Mouse (Mus musculus): Measurements from ENCODE around the gene Maml3.

Maml3 gene

DNA sequence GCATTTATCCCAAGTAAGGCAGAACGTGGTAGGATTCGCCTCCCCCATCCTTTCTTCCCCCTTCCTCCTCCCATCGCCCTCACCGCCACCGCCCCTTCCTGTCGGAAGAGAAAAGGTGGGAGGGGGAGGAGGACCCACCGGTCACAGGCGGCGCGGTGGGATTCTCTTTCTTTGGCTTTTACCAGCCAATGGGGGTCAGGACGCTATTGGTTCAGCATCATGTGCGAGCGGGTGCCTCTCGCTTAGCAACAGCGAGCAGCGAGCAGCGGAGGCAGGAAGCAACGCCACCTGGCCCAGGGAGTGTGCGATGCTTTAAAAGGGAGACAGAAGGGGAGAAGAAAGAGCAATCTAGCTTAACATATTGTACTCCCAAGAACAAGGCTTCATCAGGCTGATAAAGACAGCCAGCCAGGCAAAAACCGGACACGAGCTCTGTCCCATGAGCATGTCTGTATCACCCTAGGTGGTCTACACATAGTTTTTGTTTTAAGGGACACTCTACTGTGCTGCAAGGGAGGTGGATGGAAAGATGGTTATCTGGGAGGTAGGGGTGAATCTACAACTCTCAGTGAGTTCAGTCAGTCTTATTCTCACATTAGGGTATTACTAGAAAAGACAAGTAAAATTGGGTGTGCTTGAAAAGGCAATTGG lies 97.1 kb downstream of the Maml3 start:
- CTCF ChIA-PET = no interaction called here

GRCm38 (mm10) chr3:52006721-52007330 lies 98.0 kb downstream of the Maml3 start:
- CTCF ChIA-PET = interaction anchor here (0.7 kb wide), 1 partner anchor 53 kb away, joined by 5 read pairs; no protein-coding TSS in a partner anchor

DNA sequence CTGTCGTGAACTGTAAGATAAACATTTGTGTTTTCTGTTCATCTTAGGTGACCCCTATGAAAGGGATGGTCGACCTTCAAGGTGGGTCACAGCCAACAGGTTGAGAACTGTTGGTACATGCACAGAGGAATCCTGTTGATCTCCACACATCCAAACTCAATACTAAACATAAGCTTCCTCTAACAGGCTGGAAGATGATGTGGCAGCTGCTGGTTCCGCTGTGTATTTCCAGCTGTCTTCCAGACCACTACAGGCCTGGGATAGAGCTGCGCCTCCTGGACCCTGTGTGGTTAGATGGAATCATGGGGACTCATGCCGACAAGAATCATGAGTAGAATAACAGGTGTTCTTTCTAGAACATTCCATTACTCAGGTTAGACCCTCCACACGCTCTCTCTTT lies 101.2 kb downstream of the Maml3 start:
- CTCF ChIA-PET = interaction anchor here (0.7 kb wide), 1 partner anchor 179 kb away, joined by 3 read pairs; no protein-coding TSS in a partner anchor

GRCm38 (mm10) chr3:52001518-52001895 lies 103.4 kb downstream of the Maml3 start:
- CTCF ChIA-PET = no interaction called here

- CTCF ChIA-PET = interaction anchor here (0.7 to 1.0 kb wide), 2 partner anchors 101 to 197 kb away, joined by 5 to 28 read pairs; no protein-coding TSS in a partner anchor
Observed at GRCm38 (mm10) chr3:52000871-52001517, 103.9 kb downstream of the Maml3 start.

DNA sequence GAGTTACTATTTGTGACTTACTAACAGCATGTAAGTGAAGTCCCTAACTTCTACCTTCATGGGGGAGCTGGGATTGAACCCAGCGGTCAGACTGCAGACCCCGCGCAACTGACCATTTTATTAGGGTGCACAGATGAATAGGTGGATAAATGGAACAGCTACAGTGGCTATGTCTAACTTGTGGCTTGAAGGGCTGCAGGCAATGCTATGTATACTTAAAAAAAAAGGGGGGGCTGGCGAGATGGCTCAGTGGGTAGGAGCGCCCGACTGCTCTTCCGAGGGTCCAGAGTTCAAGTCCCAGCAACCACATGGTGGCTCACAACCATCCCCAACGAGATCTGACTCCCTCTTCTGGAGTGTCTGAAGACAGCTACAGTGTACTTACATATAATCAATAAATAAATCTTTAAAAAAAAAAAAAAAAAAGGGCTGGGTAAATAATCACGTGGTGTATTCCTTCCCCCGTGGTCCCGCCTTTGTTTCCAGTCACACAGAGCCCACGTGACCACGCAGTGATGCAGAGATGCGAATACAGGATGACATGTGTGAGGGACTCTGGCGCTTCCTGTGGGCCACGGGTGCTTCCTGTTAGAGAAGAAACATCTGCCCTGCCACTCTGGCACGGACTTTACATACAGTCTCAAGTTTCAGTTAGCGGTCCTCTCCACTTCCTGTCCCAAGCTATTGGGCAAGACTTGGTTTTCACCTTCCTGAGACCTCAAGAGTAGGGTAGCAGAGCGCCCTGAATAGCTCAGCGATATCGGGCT lies 105.0 kb downstream of the Maml3 start:
- CTCF ChIA-PET = interaction anchor here (0.6 to 1.0 kb wide), 5 partner anchors 9 to 294 kb away, joined by 3 to 5 read pairs (median 4); no protein-coding TSS in a partner anchor

- CTCF ChIA-PET = interaction anchor here (0.7 kb wide), 1 partner anchor 8 kb away, joined by 3 read pairs; no protein-coding TSS in a partner anchor
Observed at GRCm38 (mm10) chr3:51998511-51999399, 106.1 kb downstream of the Maml3 start.

DNA sequence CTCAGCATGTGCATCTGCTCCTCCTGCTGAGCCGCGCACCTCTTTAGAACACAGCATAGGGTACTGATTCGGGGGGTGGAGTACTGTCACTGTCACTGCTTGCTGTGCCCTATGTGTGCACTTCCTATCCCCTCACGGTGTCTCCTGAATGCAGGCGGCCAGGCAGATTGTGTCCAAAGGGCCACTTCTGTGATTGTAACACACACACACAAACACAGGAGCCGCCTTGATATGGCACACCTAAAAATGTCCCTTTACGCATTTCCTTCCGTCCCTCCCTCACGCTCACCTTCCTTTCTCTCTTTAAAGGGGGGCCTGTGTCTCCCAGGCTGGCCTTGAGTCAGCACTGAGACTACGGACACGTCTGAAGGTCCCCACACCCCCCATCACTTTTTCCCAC lies 107.3 kb downstream of the Maml3 start:
- CTCF ChIA-PET = no interaction called here

GRCm38 (mm10) chr3:51986507-51986906 lies 118.4 kb downstream of the Maml3 start:
- CTCF ChIA-PET = no interaction called here

GRCm38 (mm10) chr3:51981496-51981895 lies 123.4 kb downstream of the Maml3 start:
- CTCF ChIA-PET = no interaction called here

DNA sequence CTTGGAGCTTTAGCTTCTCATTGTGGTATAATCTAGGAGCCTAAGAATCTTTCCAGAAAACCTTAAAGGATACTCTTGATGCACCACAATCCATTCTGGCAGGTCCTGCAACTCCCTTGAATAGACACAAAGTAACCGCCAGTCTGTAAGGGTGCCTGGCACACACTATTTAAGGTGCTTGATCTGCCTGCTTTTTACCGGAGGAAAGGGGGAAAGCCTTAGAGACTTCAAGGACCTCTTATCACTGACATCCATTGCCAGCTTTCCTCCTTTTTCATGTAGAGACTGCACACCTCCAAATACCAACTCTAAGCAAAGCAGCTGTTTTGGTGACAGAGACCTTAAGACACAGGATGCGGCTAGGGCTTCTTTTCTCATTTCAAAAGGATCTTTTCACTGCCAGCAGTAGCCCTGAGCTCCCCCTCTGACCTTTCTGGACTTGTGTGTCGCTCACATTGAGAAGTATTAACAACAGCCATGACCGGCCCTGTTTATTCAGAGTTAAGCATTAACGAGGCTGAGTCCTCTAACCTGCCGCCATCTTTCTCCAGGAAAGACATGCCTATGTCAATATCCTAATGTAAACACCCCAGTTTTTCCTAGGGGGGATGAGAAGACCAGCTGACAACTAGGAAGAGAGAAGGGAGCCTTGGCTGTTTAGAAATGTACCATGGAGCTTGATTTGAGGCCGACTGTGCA lies 127.1 kb downstream of the Maml3 start:
- CTCF ChIA-PET = no interaction called here

- CTCF ChIA-PET = no interaction called here
Observed at GRCm38 (mm10) chr3:51974601-51975000, 130.3 kb downstream of the Maml3 start.

GRCm38 (mm10) chr3:51974153-51974552 lies 130.7 kb downstream of the Maml3 start:
- CTCF ChIA-PET = no interaction called here

- CTCF ChIA-PET = interaction anchor here (0.5 to 0.6 kb wide), 2 partner anchors 134 to 220 kb away, joined by 3 to 4 read pairs; no protein-coding TSS in a partner anchor
Observed at GRCm38 (mm10) chr3:51972576-51972975, 132.3 kb downstream of the Maml3 start.

GRCm38 (mm10) chr3:51970489-51970888 lies 134.4 kb downstream of the Maml3 start:
- CTCF ChIA-PET = no interaction called here

GRCm38 (mm10) chr3:51969451-51969850 lies 135.4 kb downstream of the Maml3 start:
- CTCF ChIA-PET = no interaction called here

DNA sequence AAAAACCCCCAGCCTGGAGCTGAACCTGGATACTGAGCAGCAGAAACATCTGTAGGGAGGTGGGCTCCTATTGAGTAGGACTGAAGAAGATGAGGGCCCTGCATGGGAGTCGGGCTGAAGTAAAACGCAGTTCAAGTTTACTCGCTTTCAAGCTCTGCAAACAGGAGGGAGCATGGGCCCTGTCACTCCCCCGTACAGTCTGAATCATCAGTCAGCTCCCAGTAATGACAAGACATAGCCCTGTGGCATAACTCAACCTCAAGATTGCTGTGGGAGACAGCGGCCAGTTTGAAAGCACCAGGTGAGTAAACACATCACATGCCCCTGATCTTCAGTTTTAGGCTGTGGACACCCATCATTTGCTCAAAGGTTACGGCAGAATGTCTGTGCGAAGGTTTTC lies 139.0 kb downstream of the Maml3 start:
- CTCF ChIA-PET = interaction anchor here (0.7 kb wide), 1 partner anchor 10 kb away, joined by 12 read pairs; no protein-coding TSS in a partner anchor

DNA sequence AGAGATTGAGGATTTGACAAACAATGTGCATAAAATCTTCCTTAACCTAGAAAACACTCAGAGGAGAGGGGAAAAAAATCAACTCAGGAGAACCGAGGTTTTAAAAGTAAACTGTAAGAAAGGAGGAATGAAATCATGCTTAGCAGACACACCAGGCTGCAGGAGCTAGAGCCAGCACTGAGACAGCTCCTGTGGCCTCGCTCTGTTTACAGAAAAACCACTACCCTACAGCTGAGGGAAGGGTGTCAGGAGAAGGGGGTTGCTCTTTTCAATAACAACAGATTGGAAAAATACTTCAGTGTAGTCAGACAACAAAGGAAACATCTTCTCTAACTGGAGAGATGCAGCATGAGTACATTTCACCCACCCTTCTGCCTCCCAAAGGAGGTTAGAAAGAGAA lies 139.4 kb downstream of the Maml3 start:
- CTCF ChIA-PET = interaction anchor here (0.7 kb wide), 1 partner anchor 11 kb away, joined by 12 read pairs; no protein-coding TSS in a partner anchor

- CTCF ChIA-PET = interaction anchor here (0.7 kb wide), 1 partner anchor 11 kb away, joined by 12 read pairs; no protein-coding TSS in a partner anchor
Observed at GRCm38 (mm10) chr3:51965008-51965407, 139.9 kb downstream of the Maml3 start.
